Mouse (Mus musculus) heart, postnatal 36 days (tissue): Measurements from ENCODE around the gene Thap8. TPM values are rescaled to one million over a fixed set of nuclear protein-coding genes. Genes with fewer than 3 reads are reported as not detected.

Experiments
- DNase-seq, 2 experiments: peaks; one replicate each; pipeline ENCODE4 v3.0.0; 2021 to 2022
- intact Hi-C: fragments of 180-260 bp; cut with DNase I; formaldehyde crosslinking; loops from one replicate; pipeline ENCODE4 v1.15.1; 2025
- total RNA-seq, 2 experiments: library from RNA; stranded (reverse); gene quantifications; 2 replicates each; pipeline ENCODE4 v1.2.3; 2021

Gene Thap8
- total RNA-seq, 2 experiments from 2014 or later: 0.22 to 0.35 TPM

GRCm38 (mm10) chr7:30314721-30315155 is 34.8 kb downstream of the Thap8 start, which contains the start of gene Syne4:
TSS of gene Syne4 (plus strand) at chr7:30314807.
- intact Hi-C loops: no loop called here
- DNase-seq: no peak

GRCm38 (mm10) chr7:30315559-30316529 is 36.0 kb downstream of the Thap8 start:
- intact Hi-C loops: no loop called here
- no peak for DNase-seq

GRCm38 (mm10) chr7:30318142-30318541 is 38.2 kb downstream of the Thap8 start:
- DNase-seq: no peak
- intact Hi-C loops: no loop called here

- no peak for DNase-seq
- intact Hi-C loops: no loop called here
These were observed 41.1 kb downstream of the Thap8 start for GRCm38 (mm10) chr7:30320946-30321345.

DNA sequence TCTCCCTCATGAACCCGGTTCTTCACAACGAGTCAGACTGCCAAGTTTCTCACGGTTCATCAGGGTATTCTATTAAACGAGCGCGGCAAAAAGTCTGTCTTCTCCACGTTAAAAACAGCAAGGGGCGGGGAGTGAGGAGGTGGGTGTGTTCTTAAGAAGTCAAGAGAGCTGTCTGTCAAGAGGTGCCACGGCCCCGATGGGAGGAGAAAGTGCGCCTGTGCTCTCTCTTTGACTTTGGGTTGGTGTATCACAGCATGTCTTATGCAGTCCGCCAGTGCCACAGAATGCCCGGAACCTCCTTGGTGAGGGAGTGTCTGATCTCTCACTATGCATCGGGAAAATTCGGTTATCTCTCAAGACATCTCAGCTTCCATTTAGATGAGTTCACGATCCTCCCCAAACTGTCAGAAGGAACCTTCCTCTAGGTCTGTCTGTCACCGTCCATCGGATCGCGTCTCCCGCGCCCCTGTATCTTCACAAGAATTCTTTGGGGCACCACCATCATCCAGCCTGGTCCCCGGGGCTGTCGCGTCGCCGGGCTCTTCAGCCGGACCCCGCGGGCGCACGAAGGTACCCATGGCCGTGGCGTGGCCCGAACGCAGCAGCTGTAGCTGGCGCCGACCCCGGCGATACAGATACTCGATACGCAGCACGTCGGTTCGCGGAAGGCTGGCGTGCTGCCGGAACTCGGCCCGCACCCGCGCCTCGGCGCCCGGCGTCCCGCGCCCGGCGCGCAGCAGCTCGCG is 41.8 kb downstream of the Thap8 start, which contains the start of gene E130208F15Rik:
Gene E130208F15Rik (plus strand): TSS at position 202 of the 746 bp plus-strand sequence.
- peak; percentile 60 for DNase-seq
- intact Hi-C loops: no loop called here

GRCm38 (mm10) chr7:30322285-30322667 is 42.4 kb downstream of the Thap8 start:
- intact Hi-C loops: no loop called here
- DNase-seq: peak; percentile 94 to 97

DNA sequence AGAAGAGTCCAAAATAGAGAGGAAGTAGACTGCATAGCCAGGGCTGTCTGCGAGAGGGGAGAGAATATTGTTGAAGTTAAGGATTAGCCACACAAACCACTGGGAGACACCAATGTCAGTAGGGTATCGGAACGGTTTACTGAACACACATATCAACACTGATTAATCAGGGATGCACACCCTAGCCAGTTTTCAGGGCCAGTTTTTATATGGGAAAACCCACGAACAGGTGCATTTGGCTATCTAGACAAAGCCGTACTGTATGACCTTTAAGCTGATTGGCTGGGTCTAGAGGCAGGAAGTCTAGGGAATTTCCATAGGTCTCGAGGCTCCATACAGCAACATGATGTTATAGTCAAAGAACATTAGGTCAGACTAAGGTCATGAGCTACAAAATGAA is 43.0 kb downstream of the Thap8 start:
- intact Hi-C loops: no loop called here
- no peak for DNase-seq

- intact Hi-C loops: no loop called here
- no peak for DNase-seq
These were observed 43.9 kb downstream of the Thap8 start, which contains the start of gene Sdhaf1 for GRCm38 (mm10) chr7:30323795-30324194. TSS of gene Sdhaf1 (minus strand) at chr7:30323895.

DNA sequence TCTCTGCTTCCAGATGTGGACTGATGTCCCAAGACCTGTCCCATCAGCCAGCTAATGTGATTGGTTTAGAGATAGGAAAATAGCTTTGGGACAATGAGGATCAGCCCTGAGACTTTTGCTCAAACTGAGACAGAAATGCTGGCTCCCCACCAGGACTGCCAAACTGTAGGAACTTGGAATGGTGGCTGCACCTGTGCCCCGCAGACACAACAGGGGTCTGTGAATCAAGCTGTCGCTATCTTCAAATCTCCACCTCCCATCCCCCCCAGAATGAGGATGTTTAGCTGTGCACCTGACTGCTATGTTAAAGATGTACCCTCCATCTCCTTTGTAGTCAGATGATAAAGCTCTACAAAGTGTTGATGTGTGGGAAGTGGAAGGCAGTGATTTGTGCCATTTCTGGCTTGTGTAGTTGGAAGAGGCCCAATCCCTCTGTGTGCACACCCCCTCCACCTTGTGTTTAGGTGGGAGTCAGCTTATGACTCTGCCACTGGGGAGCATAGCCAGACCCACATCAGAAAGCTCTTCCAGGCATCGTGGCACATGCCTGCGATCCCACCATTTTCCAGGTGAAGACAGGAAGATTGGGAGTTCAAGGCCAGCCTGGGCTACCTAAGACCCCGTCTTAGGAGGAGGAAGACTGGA is 44.5 kb downstream of the Thap8 start:
- DNase-seq: no peak
- intact Hi-C loops: no loop called here

DNA sequence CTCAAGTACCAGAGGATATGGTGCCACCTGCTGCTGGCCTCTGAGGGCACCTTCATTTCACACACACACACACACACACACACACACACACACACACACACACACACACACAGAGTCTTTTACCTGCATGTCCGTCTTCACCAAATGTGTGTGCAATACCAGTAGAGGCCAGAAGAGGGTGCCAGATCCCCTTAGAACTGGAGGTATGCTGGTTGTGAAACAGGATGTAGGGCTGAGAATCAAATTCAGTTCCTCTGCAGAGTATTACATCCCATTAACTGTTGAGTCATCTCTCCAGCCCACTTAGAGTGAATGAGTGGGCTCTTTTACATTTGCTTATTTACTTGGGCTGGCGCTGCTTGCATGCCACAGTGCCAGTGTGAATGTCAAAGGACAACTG is 45.5 kb downstream of the Thap8 start:
- intact Hi-C loops: no loop called here
- DNase-seq: peak in 1 of 2 experiments; percentile 49

DNA sequence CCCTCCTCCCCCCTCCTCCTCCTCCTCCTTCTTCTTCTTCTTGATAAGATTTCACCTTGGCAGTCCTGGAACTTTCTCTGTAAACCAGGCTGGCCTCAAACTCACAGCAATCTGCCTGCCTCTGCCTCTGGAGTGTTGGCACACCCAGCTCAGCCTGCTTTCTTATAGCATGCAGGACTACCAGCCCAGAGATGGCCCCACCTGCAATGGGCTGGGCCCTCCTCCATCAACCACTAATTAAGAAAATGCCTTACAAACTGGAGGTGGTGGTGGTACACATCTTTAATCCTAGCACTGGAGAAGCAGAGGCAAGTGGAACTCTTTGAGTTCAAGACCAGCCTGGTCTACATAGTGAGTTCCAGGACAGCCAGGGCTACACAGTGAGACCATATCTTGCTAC is 46.5 kb downstream of the Thap8 start:
- DNase-seq: no peak
- intact Hi-C loops: no loop called here

- no peak for DNase-seq
- intact Hi-C loops: no loop called here
These were observed 47.2 kb downstream of the Thap8 start for GRCm38 (mm10) chr7:30327140-30327539.

DNA sequence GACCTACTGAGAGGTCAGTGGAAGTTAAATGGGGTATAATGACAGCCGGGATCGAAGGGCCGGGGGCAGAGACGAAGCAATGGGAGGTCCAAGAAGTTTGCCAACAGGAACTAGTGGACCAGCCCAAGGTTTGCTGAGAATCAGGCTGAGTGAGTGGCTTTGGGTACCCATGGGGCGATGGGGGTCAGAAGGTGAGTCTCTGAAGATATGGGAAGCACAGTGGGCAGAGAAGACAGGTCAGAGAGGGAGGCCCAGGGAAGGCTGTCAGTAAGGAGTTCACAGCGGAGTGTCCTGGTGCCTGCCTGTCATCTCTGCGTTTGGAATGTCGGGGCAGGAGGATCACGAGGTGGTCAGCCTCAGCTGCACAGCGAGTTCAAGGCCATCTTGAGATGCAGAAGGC is 48.5 kb downstream of the Thap8 start:
- intact Hi-C loops: no loop called here
- DNase-seq: no peak

DNA sequence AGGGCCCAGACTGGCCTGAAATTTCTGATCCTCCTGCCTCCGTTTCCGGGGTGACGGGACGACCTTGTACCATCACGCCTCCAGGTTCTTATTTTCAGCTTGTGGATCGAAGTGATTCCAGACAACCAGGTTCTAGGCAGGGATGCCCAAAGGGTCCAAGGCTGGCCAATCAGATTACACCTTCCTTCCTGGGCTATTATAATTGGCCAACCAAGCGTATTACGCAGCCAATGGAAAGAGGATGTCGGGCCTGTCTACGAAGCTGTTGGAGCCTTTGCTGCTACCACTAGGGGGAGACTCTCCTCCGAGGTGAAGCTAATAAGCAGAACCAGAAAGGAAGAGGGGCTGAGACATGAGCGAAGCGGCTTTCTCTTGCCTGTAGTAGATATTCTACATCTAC is 52.0 kb downstream of the Thap8 start:
- peak; percentile 53 to 56 for DNase-seq
- intact Hi-C loops: no loop called here

- DNase-seq: no peak
- intact Hi-C loops: no loop called here
These were observed 52.8 kb downstream of the Thap8 start for GRCm38 (mm10) chr7:30332622-30333259.

DNA sequence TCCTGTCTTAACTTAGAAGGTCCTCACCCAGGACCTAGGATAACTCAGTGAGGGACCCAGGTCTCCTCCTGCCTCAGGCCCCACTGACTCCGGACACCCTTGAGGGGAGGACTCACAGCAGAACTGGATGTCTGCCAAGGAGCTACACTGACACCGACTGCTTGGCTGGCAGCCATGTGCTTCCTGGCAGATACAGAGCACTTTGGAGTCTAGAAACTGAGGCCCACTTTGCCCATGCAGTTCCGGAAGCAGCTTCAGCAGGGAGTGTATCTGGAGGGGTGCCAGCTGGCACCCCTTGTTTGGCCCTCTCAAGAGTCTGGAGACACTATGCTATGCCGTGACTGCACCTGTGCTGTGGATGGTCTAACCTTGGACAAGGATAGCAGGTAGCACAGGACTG is 53.5 kb downstream of the Thap8 start:
- DNase-seq: peak; percentile 53 to 55
- intact Hi-C loops: no loop called here

DNA sequence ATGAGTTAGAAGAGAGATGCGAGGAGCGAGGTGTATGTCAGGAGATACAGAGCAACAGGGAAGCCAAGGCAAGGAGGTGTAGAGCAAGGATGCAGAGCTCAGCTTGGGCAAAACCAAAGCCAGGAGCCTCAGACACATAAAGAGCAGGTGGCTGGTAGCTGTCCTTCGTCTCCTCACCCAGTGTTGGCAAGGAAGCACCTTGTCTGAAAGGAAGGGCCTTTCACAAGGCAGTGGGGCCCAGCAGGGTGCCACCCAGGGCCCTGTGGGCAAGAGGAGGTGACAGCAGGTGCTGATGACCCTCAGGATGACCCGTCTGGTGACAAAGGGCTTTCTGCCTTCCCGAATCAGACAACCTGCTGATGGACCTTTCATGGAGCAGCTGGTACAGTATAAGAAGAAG is 54.7 kb downstream of the Thap8 start:
- no peak for DNase-seq
- intact Hi-C loops: no loop called here

DNA sequence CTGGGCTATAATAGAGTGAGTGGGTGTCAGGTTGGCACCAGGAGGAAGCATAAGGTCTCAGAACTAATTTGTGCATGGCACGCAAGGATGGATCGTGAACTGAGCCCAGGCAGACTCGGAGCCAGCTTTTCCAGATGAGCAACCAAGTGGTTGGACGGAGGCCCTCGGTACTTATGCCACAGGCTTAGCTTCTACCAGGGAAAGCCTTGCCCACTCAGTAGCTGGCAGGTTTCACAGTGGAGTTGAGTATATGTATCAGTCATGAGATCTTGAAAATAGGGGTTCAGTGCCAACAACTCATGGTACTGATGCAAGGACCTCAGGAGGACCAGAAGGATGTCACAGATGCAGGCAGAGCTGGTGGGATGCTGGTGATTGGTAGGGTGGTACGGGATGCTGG is 55.8 kb downstream of the Thap8 start:
- no peak for DNase-seq
- intact Hi-C loops: no loop called here

- intact Hi-C loops: no loop called here
- DNase-seq: peak; percentile 70 to 77
These were observed 56.5 kb downstream of the Thap8 start for GRCm38 (mm10) chr7:30336384-30336783.

DNA sequence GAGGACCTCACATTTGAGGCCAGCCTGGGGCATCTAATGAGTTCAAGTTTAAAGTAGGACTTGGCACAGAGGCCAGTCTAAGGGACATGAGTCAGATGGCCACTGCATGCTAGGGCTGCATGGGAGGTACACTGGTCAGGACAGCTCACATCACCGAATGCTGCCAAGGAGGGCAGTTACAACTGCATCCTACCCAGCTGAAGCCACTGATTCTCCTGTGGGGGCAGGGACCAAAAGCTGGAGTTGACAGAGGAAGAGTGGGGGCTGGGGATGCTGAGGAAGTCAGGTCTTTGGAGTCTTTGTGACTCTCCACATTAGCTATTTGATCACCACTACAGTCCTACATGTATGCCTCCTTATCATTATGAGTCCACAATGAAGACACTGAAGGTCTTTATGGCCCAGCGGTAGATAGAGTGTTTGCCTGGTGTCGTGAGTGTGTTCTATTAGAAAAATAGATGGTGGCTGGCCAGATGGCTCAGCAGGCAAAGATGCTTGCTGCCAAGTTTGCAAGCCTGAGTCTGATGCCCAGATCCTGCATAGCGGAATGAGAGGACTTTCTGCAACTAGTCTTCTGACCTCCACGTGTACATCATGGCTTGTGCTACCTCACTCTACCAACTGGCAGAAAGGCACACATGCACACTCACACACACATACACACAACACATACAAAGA is 59.7 kb downstream of the Thap8 start:
- DNase-seq: no peak
- intact Hi-C loops: no loop called here
